Mouse (Mus musculus): ENCODE results near the gene Stk38. TPM values are rescaled to one million over a fixed set of nuclear protein-coding genes. Genes with fewer than 3 reads are reported as not detected.
"Not testable (repeated sequence)": the region's sequence is repeated elsewhere in the genome, so short reads cannot be mapped to it uniquely, and the experiment has no call there.

Stk38 gene
- total RNA-seq, 2 experiments from 2014 or later = 55.0 to 76.8 TPM

DNA sequence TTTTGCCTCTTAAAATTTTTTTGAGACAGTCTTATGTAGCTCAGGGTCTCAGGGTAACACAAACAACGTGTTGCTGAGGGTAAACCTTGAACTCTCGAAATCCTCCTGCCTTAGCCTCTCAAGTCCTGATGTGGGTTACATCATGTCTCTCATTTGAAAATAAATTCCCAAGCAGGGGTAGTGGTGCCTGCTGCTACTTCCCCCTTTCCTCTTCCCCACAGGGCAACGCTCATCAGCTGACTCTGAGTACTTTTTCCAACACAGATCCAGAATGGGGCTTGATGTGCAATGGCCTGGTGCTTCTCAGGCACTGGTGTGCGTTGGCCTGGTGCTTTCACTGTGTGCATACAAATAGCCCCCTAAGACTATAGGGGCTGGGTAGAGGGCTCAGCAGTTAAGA is 1.4 kb upstream of the Stk38 start:
- DNase-seq = no peak

DNA sequence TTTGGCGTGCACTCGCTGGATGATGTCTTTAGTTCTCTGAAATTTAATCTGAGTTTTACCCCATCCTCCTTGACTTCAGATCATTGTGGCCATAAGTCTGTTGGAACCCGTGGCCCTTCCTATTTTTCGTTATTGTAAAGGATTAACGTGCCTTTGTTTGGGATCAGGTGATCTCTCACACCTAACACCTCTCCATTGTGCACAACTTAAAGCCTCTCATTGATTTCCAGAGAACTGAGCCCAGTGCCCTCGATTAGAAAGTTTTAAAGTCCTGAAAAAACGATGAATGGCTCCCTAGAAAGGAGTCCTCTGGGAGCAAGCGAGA is 493 bp upstream of the Stk38 start:
- DNase-seq = no peak

DNA sequence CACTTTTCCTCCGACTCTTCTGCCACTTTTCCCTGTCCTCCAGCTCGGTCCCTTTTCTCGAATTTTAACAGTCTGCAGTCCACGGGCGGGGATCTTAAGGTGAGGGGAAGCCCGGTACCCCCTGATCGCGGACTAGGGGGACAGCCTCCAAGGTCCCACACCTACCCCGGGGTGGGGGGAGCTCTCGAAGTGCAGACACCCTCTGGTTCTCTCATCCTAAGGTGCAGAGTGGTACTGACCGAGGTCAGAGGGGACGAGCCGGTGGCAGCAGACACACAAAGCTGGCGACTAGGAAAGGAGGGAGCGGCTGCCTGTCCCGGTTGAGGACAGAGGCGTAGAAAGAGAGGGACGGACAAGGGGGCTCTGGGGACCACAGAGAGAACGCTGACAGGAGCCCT is 553 bp downstream of the Stk38 start:
- DNase-seq = no peak

DNA sequence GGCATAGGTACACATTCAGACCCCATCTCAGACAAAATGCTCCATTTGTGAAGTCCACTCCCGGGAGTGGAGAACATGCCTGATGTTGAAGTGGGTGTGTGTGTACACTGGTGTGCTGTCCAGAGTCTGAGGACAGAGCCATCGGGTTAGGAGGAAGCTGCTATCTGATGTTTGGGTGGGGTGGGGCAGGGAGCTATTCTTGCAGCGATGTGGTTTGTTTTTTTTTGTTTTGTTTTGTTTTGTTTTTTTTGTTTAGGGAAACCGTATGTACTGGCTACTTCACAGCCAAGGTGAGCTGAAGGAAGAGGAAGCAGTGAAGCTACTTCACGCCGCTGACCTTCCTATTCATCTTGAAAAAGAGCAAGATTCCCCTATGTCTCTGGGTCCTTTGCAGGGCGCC is 983 bp downstream of the Stk38 start:
- no peak for DNase-seq

DNA sequence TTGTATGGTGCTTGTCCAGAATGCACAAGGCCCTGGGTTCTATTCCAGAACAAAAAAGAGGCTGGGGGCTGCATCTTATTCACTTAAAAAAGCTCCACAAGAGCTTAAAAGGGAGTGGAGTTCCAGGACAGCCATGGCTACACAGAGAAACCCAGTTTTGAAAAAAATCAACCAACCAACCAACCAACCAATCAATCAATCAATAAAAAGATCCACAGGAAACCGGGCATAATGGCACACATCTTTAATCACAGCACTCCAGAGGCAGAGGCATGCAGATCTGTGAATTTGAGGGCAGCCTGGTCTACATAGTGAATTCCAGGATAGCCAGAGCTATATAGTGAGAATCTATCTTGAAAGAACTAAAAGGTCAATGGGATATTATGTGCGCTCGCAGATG is 2.8 kb downstream of the Stk38 start:
- no peak for DNase-seq

DNA sequence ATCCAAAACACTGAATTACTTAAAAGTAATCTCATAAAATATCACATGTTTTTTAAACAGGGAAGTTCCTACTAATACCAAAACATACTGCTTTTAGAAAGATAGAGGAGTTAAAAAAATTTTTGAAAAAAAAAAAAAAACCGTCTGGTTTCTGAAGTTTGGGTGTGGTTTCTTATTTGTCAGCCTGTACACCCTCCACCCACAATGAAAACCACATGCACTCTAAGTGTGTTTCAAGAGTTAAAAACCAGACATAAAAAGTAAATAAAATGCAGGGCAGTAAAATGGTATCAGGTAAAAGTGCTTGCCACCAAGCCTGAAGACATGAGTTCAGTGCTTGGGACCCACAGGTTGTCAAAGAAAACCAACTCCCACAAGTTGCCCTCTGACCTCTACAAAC is 4.1 kb downstream of the Stk38 start:
- DNase-seq = no peak

DNA sequence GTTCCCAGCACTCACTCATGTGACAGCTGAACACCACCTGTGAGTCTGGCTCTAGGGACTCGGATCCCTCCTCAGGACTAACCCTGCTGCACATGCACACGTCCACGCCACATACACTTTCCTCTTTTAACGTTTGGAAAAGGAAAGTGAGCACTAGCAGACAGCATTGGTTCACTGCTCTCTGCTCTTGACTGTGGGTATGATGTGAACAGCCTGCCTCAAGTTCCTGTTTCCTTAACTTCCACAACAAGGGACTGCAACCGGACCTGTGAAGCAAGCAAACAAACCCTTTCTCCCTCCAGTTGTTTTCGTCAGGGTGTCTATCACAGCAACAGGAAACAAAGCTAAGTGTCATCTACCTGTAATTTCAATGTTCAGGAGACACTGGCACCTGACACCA is 7.3 kb downstream of the Stk38 start:
- no peak for DNase-seq

DNA sequence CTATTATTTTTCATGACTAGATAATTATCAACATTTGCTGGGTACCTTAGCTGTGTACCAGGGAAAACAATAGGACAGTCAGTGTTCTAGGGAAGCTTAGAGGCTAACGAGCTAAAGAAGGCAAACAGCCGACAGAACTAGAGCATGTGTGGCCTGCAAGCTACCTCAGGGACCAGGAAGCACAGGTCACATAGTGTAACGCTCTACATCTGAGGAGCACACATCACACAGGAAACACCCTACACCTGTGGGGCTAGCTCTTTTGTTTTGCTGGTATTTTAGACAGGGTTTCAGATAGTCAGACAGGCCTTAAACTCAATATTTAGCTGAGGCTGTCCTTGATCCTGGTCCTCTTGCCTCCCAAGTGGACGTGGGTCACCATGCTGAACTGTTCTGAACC is 13.2 kb downstream of the Stk38 start:
- DNase-seq = no peak

DNA sequence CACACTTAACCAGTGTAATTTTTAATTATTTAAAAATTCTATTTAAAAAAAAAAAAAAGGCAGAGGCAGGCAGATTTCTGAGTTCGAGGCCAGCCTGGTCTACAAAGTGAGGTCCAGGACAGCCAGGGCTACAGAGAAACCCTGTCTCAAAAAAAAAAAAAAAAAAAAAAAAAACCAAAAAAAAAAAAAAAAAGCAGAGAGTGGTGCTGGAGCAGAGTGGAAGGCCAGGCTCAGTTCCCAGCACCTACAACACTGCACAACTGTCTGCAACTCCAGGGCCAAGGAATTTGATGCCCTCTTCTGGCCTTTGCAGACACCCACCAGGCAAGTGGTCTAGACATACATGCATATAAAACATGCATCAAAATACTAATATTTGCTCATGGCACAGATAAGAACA is 14.8 kb downstream of the Stk38 start:
- not testable (repeated sequence) for DNase-seq

DNA sequence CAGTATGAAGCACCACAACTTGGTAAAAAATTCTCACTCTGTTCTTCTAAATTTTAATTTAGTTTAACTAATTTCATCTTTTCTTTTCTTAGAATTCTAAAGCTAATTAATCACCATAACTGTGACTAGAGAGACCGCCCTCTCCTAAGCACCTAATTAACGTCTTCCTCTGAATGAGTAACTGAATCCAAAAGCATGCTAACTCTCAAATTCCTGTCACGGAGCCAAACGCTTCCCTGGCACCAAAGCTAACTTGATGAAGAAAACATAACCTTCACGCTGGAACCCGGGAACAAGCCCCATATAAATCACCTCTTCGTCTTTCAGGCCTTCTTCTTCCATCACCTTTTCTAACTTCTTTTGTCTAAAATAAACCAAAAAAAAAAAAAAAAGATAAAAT is 15.7 kb downstream of the Stk38 start:
- DNase-seq = peak; percentile 54

DNA sequence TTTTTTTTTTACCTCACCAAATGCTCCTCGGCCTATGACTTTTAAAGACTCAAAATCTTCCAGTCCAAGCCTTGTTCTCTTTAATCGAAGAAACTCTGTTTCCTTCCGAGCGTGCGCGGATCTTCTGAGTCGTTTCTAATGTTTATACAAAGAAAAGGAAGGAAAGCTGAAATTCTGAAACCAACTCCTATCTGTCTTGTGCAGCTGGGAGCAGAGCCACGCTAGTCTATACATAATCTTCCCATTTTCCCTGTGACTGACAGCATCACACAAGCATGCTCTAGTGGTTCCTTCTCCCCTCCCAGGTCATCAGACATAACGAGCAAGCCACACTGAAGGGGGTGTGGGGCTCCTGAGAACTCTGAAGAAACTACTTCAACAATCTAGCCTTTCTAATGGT is 16.5 kb downstream of the Stk38 start:
- DNase-seq = no peak

DNA sequence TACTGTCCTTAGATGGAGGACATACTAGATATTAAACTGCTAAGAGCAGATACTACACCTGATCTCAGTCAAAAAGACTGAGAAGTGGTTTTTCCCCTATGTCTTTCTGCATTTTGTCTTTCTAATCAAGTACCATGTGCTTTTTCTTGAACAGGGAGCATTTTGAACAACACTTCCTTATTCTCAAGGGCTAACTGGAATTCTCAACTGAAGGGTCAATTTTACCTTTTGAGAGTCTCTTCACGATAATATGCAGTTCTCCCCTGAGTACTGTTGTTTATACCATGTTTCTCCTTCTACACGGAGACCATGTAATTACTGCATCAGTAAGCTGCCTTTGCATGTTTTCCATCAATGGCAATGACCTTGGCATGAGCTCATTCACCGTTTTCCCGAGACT is 17.7 kb downstream of the Stk38 start:
- DNase-seq = no peak

DNA sequence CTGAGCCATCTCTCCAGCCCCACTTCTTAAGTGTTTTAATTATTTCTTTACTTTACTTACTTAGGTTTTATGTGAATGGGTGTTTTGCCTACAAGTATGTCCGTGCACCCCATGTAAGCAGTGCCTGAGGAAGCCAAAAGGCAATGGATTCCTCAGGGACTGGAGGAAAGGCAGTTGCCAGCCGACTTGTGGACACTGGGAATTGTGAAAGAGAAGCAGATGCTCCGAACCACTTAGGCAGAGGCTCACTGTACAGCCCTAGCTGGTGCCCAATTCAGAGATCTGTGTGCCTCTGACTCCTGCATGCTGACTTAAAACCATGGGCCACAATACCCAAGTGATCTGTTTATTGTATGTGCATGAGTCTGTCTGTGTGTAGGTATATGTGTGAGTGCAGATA is 18.8 kb downstream of the Stk38 start:
- peak; percentile 30 for DNase-seq

DNA sequence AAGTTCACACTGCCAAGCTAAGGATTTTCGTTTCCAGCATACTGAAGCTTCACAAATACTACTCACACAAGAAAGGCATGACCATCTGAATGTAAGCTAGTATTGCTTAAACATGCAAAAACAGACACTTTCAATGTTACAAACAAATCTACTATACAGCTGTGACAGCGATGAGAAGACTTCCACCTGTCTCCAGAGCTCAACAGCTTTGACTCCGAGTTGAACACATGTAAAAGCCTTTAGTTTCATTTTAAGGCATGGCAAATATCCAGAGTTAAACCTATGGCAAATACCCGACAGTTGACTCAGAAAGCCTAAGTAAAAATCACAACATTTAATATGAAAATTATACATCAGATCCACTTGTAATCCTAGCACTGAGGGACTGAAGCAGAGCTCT is 19.5 kb downstream of the Stk38 start:
- DNase-seq = no peak

DNA sequence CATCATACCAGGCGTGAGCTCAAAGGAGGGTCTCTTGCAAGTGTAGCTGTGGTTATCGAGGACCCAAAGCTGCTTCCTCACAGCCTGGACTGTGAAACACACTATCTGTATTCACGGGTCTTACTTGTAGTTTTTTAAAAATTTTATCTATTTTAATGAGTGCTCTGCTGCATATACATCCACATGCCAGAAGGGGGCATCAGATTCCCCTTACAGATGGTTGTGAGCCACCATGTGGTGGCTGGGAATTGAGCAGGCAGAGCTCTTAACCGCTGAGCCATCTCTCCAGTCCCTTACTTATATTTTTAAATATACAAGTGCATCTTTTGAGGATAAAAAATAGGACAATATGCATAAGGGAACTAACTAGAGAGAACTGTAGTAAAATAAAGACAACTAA is 20.1 kb downstream of the Stk38 start:
- DNase-seq = peak; percentile 50

DNA sequence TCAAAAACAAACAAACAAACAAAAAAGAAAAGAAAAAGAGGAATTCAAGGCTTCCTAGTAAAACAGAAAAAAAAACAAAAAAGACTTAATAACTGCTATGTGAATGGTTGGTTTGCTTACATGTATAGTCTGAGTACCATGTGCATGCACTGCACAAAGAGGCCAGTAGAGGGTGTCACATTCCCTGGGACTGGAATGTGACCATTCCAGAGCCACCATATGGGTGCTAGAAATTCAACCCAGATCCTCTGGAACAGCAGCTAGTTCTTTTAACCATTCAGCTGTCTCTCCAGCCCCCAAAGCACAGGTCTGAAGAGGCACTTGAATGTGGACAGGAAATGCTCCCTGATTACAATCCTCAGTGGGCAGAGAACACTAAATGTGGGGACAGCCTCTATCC is 21.0 kb downstream of the Stk38 start:
- DNase-seq = peak; percentile 35

DNA sequence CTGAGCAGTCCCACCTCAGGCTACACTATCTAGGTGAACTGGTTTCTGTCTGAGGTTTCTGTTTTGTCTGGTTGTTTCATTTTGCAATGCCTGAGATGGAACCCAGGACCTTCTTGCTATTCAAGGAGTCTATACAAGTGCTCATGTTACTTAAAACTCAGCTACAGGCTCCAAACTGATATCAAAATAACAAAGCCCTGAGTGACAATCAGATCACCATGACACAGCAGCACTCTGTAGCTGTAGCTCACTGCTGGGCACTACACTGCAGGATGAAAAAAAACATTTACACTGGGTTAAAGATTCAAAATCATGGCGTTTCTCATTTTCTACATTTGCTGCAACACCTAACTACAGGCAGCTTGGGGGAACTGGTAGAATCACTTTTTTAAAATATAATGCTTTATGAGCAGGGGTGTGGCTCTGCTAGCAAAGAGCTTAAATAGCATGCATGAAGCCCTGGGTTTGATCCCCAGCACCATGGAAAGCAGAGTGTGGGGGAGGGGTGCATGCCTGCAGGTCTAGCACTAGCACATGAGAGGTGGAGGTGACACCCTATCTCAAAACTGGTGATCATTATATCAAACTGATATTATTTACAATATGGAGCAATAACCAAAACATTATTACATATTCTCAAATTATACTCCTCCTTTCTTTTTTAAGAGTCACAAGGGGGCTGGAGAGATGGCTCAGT is 22.9 kb downstream of the Stk38 start:
- no peak for DNase-seq

DNA sequence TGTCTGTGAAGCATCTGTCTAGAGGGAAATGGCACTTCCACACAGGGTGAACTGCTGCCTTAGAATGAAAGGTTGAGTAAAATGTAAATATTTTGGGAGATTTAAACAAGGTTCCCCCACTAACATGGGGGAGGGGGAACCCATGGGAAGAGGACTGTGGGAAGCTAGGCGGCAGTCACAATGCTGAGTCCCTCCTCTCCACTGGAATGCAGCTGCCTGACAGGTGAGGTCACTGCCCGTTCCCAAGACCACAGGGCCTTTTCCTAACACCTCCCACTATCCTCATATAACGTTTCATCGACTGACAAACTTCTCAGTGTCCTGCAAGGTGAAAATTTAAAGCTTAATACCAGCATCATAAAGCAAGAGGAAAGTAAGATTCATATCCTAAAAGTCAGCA is 25.2 kb downstream of the Stk38 start:
- DNase-seq = no peak

DNA sequence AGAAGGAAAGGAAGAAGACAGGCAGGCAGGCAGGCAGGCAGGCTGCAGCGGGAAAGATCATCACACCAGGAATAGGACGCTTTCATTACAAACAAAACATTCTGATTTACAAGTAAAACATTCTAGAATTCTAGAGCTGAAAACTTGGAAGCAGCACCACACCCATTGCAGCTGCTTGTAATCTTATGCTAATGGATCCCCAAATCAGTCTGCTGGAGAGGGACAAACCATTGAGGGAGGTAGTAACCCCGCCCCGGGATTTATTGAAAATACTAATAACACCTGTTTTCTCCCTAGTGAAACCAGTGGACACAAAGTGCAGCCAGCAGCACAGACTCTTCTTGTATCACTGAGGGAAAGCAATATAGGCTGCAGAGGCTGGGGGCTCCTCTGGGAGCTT is 26.7 kb downstream of the Stk38 start:
- DNase-seq = no peak

DNA sequence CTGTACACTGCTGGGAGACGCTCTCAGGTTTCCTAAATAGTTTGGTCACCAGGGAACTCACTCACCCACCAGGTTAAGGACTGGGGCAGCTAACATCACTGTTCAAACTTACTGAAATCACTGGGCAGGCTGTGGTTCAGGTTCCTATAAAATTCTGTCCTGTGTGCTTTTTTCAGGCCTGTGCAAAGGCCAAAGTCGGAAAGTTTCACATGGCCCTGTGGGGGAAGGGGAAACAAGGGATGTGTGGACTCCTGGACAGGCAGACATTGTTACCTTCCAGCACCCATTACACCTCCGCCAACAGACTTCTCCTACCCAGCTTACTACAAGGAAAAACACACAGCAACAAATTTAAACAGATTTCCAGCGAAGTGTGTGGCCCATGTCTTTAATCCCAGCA is 28.7 kb downstream of the Stk38 start:
- no peak for DNase-seq

DNA sequence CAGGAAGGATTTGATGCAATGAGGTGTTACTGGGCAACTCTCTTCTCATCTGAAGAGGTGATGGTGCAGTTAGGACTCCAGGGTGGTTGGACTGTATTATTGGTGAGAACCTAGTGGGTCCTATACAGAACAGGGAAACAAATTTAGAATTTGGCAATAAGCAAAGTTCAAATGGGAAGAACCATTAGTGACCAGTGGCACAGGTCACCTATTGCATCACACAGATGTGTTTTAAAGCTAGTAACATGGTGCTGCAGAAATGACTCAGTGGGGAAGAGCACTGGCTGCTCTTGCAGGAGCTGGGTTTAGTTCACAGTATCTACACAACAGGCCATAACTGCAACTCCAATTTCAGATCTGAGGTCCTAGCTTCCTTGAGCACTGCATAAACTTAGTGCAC is 37.7 kb downstream of the Stk38 start:
- no peak for DNase-seq

DNA sequence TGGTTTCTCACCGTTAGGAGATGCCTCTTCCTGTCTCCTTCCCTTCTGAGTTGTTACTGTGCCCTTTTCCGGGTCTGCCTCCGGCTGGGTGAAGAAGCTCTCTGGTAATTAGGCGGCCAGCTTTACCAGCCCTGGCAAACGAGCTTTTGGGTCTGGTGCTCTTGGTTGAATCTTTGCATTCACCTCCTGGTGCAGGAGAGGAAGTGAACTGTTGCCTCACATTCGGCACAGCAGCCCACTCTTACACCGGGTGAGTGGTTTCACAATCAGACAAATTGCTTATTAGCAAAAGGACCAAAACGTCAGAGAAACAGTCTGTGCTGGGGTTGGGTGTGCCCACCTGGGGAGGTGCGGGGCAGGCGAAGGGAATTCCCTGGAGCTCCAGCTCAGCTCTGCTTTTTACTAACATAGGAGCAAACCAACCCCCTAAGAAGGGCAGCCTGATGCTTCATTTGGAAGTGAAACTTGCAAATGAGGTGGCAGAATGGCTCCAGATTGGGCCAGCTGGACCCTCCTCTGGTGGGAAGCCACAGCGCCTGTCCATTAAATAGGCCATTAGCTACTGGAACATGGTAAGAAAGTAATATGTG is 40.7 kb downstream of the Stk38 start:
- DNase-seq = no peak

DNA sequence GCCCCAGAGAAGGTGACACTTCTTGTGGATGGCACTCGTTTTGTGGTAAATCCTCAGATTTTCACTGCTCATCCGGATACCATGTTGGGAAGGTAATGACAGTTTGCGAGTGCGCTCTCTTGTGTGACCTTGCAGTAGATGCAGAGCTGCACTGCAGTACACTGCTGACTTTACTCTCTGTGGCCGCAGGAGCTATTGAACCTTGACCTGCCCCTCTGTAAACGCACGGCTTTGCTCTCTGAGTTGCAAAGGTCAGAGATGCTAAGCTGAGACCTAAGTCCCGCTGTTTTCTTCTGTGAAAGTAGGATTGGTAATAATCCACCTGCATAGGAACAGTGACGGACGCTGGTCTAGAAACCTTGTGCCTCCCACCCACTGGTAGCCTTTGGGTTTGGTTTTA is 46.2 kb downstream of the Stk38 start:
- no peak for DNase-seq

DNA sequence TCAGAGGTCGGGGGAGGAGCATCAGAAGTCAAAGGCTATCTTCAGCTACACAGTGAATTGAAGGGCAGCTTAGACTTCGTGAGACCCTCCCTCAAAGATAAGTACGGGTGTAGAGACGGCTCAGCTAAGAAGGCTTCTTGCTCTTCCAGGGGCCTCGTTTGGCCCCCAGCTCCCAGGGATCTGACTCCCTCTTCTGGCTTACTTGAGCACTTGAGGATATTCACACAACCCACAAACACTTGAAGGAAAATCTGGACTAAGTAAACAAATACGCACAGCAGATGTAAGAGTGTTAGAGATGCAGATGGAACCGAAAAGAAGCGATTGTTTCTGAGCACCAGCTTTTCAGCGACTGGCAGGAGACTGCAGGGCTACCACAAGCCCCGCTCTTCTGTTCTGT is 47.2 kb downstream of the Stk38 start:
- no peak for DNase-seq

DNA sequence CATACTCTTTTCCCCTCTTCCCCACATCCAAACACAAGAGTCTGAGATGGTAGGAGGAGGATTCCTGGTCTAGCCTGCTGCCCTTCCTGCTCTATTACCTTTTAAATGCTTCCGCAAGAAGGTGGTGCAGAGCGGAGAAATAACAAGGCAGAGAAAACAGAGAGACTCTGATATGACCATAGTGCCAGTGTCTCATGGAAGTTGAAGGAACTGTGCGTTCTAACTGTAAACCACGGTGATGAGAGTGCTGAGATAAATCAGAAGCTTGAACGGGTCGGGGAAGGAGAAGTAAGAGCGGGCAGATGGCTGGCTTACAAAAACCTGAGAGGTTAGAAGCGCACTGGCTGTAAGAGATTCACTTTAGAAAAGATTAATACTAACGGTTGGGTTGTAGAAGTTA is 53.4 kb downstream of the Stk38 start:
- DNase-seq = no peak

Data from adrenal gland, postnatal 10 days (tissue).